Mouse (Mus musculus): ENCODE measurements around the gene Msrb1. TPM values are rescaled to one million over a fixed set of nuclear protein-coding genes. Genes with fewer than 3 reads are reported as not detected.

Gene Msrb1
- polyA plus RNA-seq, 1 experiment from 2014 or later: 18.4 TPM

Other genes starting within 250 kb of the Msrb1 start
- gene Caskin1, start 248.0 kb upstream of the Msrb1 start, polyA plus RNA-seq (2016; fragmentation: Nextera tagmentation; extraction: Ambion mirVana): 20.2 and 23.0 TPM in 2 replicates
- 92.4 and 94.9 TPM in 2 replicates for gene Traf7, start 208.7 kb upstream of the Msrb1 start, polyA plus RNA-seq (2016; fragmentation: Nextera tagmentation; extraction: Ambion mirVana)
- 1.9 and 2.2 TPM in 2 replicates for gene Rab26, start 202.4 kb upstream of the Msrb1 start, polyA plus RNA-seq (2016; fragmentation: Nextera tagmentation; extraction: Ambion mirVana)
- gene Pkd1, start 186.8 kb upstream of the Msrb1 start, polyA plus RNA-seq (2016; fragmentation: Nextera tagmentation; extraction: Ambion mirVana): 25.1 and 27.1 TPM in 2 replicates
- gene Tsc2, start 104.0 kb upstream of the Msrb1 start, polyA plus RNA-seq (2016; fragmentation: Nextera tagmentation; extraction: Ambion mirVana): 82.2 and 89.6 TPM in 2 replicates
- gene Nthl1, start 104.0 kb upstream of the Msrb1 start, polyA plus RNA-seq (2016; fragmentation: Nextera tagmentation; extraction: Ambion mirVana): 14.3 and 14.9 TPM in 2 replicates
- gene Slc9a3r2, start 86.3 kb upstream of the Msrb1 start, polyA plus RNA-seq (2016; fragmentation: Nextera tagmentation; extraction: Ambion mirVana): 26.4 and 33.8 TPM in 2 replicates
- not detected in 2 replicates for gene Npw, start 78.2 kb upstream of the Msrb1 start, polyA plus RNA-seq (2016; fragmentation: Nextera tagmentation; extraction: Ambion mirVana)
- 23.5 and 25.0 TPM in 2 replicates for gene Zfp598, start 67.0 kb upstream of the Msrb1 start, polyA plus RNA-seq (2016; fragmentation: Nextera tagmentation; extraction: Ambion mirVana)
- 27.6 and 31.7 TPM in 2 replicates for gene Syngr3, start 46.7 kb upstream of the Msrb1 start, polyA plus RNA-seq (2016; fragmentation: Nextera tagmentation; extraction: Ambion mirVana)
- gene Gfer, start 40.5 kb upstream of the Msrb1 start, polyA plus RNA-seq (2016; fragmentation: Nextera tagmentation; extraction: Ambion mirVana): 43.9 and 48.4 TPM in 2 replicates
- gene Noxo1, start 40.4 kb upstream of the Msrb1 start, polyA plus RNA-seq (2016; fragmentation: Nextera tagmentation; extraction: Ambion mirVana): 1.7 and 2.2 TPM in 2 replicates
- 86.8 and 97.6 TPM in 2 replicates for gene Tbl3, start 29.0 kb upstream of the Msrb1 start, polyA plus RNA-seq (2016; fragmentation: Nextera tagmentation; extraction: Ambion mirVana)
- 0.24 TPM in 1 of 2 replicates, not detected in the other for gene Rnf151, start 18.6 kb upstream of the Msrb1 start, polyA plus RNA-seq (2016; fragmentation: Nextera tagmentation; extraction: Ambion mirVana)
- gene Rps2, start 18.5 kb upstream of the Msrb1 start, polyA plus RNA-seq (2016; fragmentation: Nextera tagmentation; extraction: Ambion mirVana): 892 and 929 TPM in 2 replicates
- gene Ndufb10, start 12.2 kb upstream of the Msrb1 start, polyA plus RNA-seq (2016; fragmentation: Nextera tagmentation; extraction: Ambion mirVana): 201 and 205 TPM in 2 replicates
- gene Rpl3l, start 8.8 kb upstream of the Msrb1 start, polyA plus RNA-seq (2016; fragmentation: Nextera tagmentation; extraction: Ambion mirVana): not detected in 2 replicates
- gene Hs3st6, start 16.3 kb downstream of the Msrb1 start, polyA plus RNA-seq (2016; fragmentation: Nextera tagmentation; extraction: Ambion mirVana): 0.41 and 0.63 TPM in 2 replicates
- not detected in 2 replicates for gene Meiob, start 67.6 kb downstream of the Msrb1 start, polyA plus RNA-seq (2016; fragmentation: Nextera tagmentation; extraction: Ambion mirVana)
- gene Hagh, start 103.5 kb downstream of the Msrb1 start, polyA plus RNA-seq (2016; fragmentation: Nextera tagmentation; extraction: Ambion mirVana): 29.4 and 31.2 TPM in 2 replicates
- gene Fahd1, start 113.7 kb downstream of the Msrb1 start, polyA plus RNA-seq (2016; fragmentation: Nextera tagmentation; extraction: Ambion mirVana): 18.1 and 20.5 TPM in 2 replicates
- gene Igfals, start 129.4 kb downstream of the Msrb1 start, polyA plus RNA-seq (2016; fragmentation: Nextera tagmentation; extraction: Ambion mirVana): 0.17 and 0.27 TPM in 2 replicates
- gene Nubp2, start 149.7 kb downstream of the Msrb1 start, polyA plus RNA-seq (2016; fragmentation: Nextera tagmentation; extraction: Ambion mirVana): 64.0 and 70.3 TPM in 2 replicates
- 52.8 and 52.9 TPM in 2 replicates for gene Spsb3, start 150.0 kb downstream of the Msrb1 start, polyA plus RNA-seq (2016; fragmentation: Nextera tagmentation; extraction: Ambion mirVana)
- 42.6 and 43.6 TPM in 2 replicates for gene Eme2, start 158.4 kb downstream of the Msrb1 start, polyA plus RNA-seq (2016; fragmentation: Nextera tagmentation; extraction: Ambion mirVana)
- gene Mrps34, start 158.5 kb downstream of the Msrb1 start, polyA plus RNA-seq (2016; fragmentation: Nextera tagmentation; extraction: Ambion mirVana): 88.0 and 89.8 TPM in 2 replicates
- 43.2 and 54.2 TPM in 2 replicates for gene Nme3, start 159.9 kb downstream of the Msrb1 start, polyA plus RNA-seq (2016; fragmentation: Nextera tagmentation; extraction: Ambion mirVana)
- gene Mapk8ip3, start 200.3 kb downstream of the Msrb1 start, polyA plus RNA-seq (2016; fragmentation: Nextera tagmentation; extraction: Ambion mirVana): 78.7 and 80.0 TPM in 2 replicates
- gene Jpt2, start 224.0 kb downstream of the Msrb1 start, polyA plus RNA-seq (2016; fragmentation: Nextera tagmentation; extraction: Ambion mirVana): 279 and 292 TPM in 2 replicates